Mouse (Mus musculus): ENCODE measurements around the gene Anp32e. TPM values are rescaled to one million over a fixed set of nuclear protein-coding genes. Genes with fewer than 3 reads are reported as not detected.
"Not testable (repeated sequence)": the region's sequence is repeated elsewhere in the genome, so short reads cannot be mapped to it uniquely, and the experiment has no call there.

Gene Anp32e
- total RNA-seq, 2 experiments from 2014 or later: 78.9 to 80.6 TPM

DNA sequence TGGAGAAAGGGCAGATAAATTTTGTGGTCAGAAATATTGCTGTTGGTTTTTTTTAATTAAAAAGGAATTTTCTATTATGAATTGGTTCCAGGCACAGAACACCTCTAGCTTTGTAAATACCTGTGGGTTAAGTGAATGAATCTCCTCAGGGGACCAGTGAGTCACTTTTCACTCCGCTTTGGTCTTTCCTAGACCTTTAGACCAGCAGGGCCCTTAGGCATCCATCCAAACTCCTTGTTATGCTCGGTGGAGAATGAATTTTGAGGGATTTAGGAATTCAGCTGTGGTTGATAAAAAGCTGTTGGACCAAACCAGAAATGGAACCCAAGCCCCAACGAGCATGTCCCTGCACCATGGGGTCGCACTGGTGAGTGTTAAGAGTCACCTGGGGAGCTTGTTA lies 21.4 kb upstream of the Anp32e start:
- no peak for TF ChIP-seq CTCF (conservative IDR thresholded peaks at IDR 0.05)
- no peak overlapping the region for H3K27ac ChIP-seq

DNA sequence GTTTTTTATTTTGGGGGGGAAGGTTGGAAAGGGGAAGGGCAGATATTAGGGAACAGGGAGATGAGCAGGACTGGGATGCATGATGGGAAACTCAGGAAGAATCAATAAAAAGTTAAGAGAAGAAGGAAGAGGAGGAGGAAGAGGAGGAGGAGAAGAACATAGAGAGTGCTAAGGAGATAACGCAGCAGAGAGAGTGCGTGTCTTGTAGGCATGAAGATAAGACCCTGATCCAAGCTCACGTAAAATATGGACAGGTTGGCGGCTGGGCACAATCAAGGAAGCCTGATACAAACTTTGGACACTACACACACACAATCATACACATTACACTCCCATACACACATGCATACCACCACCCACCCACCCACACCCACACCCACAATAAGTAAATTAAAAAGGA lies 14.3 kb upstream of the Anp32e start:
- Histone ChIP-seq H3K27ac (no peak overlapping the region), H3K4me3 (no peak overlapping the region)
- no peak for DNase-seq (ENCODE audit: low spot score in 2 of 2)
- no peak for TF ChIP-seq CTCF (conservative IDR thresholded peaks at IDR 0.05)

More for the DNA sequence above, 21.4 kb upstream of the Anp32e start:
- no peak overlapping the region for H3K4me3 ChIP-seq
- no peak for DNase-seq (ENCODE audit: low spot score in 2 of 2)

DNA sequence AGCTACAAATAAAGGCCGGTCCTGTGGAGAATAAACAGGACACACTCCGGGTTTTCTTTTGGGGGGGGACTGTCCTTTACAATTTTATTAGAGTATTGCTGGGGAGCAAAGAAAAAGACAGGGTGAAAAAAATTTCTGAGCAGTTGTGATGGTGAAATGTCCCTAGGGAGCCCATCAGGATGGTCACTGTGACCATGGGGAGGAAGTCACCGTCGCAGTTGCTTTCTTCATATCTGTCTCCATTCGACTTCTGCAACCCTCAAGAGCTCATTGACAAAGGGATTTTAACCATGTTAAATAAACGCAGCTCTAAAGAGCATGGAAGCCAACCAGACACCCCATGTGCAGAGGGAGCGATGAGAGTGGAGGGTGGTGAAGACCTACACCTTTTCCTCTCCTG lies 12.3 kb upstream of the Anp32e start:
- no peak overlapping the region for H3K4me3 ChIP-seq
- H3K27ac ChIP-seq: no peak overlapping the region
- no peak for DNase-seq (ENCODE audit: low spot score in 2 of 2)
- no peak for TF ChIP-seq CTCF (conservative IDR thresholded peaks at IDR 0.05)

DNA sequence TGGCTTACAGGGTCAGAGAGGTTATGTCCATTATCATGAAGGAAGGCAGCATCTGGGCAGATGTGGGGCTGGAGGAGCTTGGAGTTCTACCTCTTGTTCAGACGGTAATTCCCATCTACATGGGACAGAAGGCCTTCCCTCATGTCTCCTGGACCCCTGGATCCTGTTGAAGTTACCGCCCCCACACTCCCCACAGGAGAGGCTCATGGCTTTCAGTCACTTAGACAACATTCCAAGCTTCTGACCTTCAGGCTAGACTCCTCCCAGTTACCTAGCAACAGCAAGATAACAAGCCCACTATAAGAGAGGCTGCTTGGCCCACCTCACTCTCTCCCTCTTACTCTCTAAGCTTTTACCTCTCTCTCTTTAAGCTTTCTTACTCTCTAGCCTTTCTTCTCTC lies 8.5 kb upstream of the Anp32e start:
- DNase-seq (ENCODE audit: low spot score in 2 of 2); H3K27ac ChIP-seq; H3K4me3 ChIP-seq: not testable (repeated sequence)

DNA sequence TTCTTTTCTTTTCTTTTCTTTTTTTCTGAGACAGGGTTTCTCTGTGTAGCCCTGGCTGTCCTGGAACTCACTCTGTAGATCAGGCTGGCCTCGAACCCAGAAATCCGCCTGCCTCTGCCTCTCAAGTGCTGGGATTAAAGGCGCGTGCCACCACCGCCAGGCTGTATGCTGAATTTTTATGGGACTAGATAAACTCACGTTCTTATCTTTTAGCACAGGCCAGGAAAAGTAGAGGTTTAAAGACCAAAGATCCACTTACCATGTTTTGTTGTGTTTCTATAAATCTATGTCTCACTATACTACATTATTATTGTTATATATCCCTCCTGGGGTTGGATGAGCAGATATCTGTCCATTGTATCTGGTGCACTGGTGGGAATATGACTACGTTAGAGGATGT lies 5.6 kb upstream of the Anp32e start:
- not testable (repeated sequence) for DNase-seq (ENCODE audit: low spot score in 2 of 2); H3K27ac ChIP-seq; H3K4me3 ChIP-seq

DNA sequence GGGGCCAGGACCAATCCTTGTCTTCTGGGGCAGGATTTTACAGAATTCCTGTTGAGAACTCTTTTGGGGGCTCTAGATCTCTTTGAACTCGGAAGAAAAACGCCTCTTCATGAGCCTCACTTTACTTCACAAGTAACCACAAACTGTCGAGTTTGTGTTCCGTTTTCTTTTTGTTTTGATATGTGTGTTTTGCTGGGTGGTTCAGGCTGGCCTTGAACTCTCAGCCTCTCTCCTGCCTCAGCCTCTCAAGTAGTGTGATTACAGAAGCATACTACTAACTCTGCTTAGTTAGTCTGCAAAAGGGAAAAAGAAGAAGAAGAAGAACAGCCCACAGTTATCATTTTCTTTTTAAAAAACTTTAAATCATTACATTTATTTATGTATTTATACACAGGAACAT lies 4.9 kb upstream of the Anp32e start:
- DNase-seq (ENCODE audit: low spot score in 2 of 2): no peak
- H3K4me3 ChIP-seq: no peak overlapping the region
- TF ChIP-seq CTCF (conservative IDR thresholded peaks at IDR 0.05): no peak
- H3K27ac ChIP-seq: no peak overlapping the region

DNA sequence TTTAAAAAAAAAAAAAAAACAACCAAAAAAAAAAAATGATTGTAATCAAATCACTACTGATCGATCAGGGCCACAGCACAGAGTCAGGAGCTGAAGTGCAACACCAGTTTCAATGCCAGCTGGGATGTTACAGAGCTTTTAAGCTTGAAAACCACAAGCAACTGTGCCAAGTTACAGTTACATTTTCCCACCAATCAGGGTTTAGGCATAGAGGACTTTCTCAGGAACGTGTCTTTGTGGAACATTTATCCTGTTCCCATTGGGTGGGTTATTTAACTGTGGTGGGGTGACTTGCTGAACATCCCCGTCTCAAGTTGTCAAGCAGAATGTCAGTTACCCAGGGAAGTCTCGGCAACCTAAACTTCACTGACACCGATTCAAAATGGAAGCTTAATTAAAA lies 4.0 kb upstream of the Anp32e start:
- Histone ChIP-seq H3K27ac (no peak overlapping the region), H3K4me3 (no peak overlapping the region)
- TF ChIP-seq CTCF (conservative IDR thresholded peaks at IDR 0.05): no peak
- DNase-seq (ENCODE audit: low spot score in 2 of 2): no peak

DNA sequence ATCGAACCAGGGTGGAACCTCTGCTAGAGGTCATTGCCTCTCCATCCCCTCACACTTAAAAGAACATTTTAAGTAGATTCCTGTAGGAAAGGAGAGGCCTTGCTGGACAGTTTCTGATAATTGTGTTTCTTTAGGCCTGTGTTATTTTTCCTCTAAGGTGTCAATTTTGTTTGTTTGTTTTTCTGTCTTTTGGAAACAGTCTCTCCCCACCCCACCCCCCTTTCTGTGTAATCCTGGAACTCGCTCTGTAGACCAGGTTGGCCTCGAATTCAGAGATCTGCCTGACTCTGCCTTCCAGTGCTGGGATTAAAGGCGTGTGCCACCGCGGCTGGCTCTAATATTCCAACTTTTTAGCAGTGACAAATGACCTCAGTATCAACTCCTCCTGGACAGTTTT lies 787 bp upstream of the Anp32e start:
- H3K4me3 ChIP-seq: peak overlapping the region; percentile 58; the same call in 1 of the 2 replicates
- no peak overlapping the region for H3K27ac ChIP-seq
- DNase-seq (ENCODE audit: low spot score in 2 of 2): no peak
- no peak for TF ChIP-seq CTCF (conservative IDR thresholded peaks at IDR 0.05)

DNA sequence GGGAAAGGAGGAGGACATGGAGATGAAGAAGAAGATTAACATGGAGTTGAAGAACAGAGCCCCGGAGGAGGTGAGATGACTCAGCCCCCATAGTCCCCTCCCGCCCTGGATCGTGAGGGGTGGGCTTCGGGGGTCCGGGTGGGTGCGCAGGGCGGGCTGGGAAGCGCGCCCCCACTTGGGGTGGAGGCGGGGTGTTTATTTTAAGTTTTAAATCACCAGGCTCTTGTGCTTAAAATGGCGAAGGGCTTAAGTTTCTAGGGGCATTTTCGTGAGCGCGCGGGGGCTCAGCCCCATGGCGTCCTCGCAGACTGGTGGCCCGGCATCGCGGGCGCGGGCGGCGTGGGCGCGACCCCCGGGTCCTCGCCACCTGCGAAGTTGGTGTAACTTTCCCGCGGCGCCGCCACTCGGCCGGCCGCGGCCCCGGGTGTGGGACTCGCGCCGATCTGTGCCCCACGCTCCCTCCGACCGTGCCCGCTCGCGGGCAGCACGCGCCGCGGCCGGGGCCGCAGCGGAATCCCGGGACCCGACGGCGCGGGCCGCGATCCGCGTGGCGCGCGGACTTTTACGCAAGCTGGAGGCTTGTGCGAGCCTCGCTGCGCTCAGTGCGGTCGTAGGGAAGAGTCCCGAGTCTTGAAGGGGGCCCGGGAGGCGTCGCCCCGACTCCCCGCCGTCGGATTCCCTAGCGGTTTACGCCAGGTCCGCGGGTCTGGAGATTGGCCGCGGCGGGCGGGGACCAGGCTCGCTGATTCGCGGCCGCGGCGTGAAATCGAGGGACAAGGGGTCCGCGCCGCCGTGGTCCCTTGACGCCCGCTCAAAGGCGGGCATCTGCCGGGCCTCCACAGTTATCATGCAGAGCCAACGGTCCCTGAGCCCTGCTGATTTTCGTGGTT lies 780 bp downstream of the Anp32e start:
- peak in 1 of 2 experiments; percentile 32 for DNase-seq (ENCODE audit: low spot score in 2 of 2)
- H3K4me3 ChIP-seq: peak overlapping the region; percentile 82
- peak; percentile 18; the same call in 1 of the 2 replicates for TF ChIP-seq CTCF (conservative IDR thresholded peaks at IDR 0.05)
- peak overlapping the region; percentile 85 for H3K27ac ChIP-seq

DNA sequence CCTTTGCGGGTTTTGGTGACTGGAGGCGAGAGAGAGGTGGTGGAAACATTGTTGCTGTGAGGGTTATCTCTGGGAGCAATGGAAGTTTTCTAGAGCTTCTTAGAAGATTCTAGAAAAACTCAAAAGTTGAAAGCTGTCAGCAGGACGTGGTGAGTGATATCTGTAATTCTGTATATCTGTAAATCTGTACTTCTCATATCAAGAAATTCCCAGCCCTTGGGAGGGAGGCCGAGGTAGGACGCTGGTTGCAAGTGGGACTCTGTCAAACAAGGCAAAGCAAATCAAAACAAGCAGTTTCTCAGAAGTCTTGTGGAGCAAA lies 1.4 kb downstream of the Anp32e start:
- Histone ChIP-seq H3K4me3 (peak overlapping the region; percentile 82), H3K27ac (peak overlapping the region; percentile 85; the same call in 1 of the 2 replicates)
- TF ChIP-seq CTCF (conservative IDR thresholded peaks at IDR 0.05): no peak
- no peak for DNase-seq (ENCODE audit: low spot score in 2 of 2)

DNA sequence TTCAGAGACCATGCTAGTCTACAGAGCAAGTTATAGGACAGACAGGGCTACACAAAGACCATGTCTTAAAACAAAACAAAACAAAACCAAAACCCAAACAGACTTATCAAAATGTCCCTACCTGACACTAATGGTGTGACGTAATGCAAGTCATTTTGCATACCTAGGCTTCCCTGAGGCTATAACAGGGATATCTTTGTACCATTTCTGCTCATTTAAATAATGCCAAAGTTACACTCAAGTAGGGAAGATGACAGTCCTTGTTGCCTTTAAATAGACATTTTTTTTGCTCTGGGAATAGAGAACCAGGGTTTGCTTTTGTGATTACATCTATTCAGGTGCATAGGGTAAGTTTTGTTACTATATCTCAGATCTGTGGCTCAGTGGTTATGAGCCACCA lies 2.4 kb downstream of the Anp32e start:
- no peak for DNase-seq (ENCODE audit: low spot score in 2 of 2)
- no peak for TF ChIP-seq CTCF (conservative IDR thresholded peaks at IDR 0.05)
- no peak overlapping the region for H3K27ac ChIP-seq
- H3K4me3 ChIP-seq: no peak overlapping the region

DNA sequence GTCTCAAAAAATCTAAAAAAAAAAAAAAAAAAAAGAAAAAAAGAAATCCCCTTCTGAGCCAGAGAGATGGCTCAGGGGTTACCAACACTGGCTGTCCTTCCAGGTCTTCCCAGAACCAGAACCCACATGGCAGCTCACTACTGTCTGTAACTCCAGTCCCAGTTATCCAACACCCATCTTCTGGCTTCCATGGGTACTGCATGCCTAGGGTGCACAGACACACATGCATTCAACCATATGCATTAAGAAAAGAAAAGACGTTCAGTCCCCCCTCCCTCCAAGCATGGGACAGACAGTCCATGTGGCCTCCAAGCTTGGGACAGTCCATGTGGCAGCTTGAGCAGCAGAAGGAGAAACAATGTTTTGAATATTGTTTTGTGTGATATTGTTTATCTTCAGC lies 3.1 kb downstream of the Anp32e start:
- DNase-seq (ENCODE audit: low spot score in 2 of 2): no peak
- Histone ChIP-seq H3K4me3 (no peak overlapping the region), H3K27ac (no peak overlapping the region)
- TF ChIP-seq CTCF (conservative IDR thresholded peaks at IDR 0.05): peak; percentile 27

DNA sequence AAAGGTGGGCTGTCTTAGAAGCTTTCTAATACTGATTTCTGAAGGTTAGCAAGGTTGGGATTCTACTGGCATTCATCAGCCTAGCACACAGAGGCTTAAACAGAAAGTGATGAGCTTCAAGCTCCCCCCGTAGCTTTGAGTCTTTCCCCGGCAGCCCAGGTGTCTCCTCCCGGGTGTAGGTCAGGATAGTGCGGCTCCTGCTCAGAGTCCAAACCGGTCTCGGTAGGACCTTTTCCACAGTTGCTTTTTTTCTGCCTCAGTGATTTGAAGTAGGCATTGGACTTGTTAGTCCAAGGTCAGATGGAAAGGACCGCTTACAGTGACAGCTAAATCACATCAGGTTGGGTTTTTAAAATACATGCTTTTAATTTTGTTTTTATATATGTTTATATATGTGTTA lies 3.5 kb downstream of the Anp32e start:
- TF ChIP-seq CTCF (conservative IDR thresholded peaks at IDR 0.05): no peak
- no peak overlapping the region for H3K27ac ChIP-seq
- H3K4me3 ChIP-seq: no peak overlapping the region
- no peak for DNase-seq (ENCODE audit: low spot score in 2 of 2)

DNA sequence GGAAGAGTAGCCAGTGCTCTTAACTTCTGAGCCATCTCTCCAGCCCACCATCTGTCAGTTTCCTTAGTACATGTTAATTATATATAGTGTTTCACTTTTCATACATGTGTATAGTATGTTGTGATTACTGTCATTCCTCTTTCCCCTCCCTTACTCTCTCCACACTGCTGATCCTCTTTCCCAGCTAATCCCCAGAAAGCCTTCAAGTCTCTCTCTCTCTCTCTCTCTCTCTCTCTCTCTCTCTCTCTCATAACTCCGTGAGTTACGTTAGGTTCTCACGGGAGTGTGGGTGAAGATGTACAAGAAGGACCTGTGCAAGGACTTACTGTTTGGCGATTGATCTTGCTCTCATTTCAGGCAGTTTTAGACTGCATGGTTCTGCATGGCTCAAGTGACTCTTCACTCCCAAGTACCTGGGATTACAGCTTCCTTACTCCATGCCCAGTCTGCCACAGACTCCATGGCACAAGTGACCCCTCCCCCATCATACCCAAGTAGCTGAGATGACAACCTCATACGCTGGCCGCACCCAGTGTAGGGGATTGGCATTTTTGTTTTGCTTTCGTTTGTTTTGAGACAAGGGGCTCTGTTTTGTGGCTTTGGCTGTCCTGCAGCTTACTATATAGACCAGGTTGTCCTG lies 4.2 kb downstream of the Anp32e start:
- H3K4me3 ChIP-seq: no peak overlapping the region
- DNase-seq (ENCODE audit: low spot score in 2 of 2): no peak
- H3K27ac ChIP-seq: no peak overlapping the region
- no peak for TF ChIP-seq CTCF (conservative IDR thresholded peaks at IDR 0.05)
